In the genomic region with DNA sequence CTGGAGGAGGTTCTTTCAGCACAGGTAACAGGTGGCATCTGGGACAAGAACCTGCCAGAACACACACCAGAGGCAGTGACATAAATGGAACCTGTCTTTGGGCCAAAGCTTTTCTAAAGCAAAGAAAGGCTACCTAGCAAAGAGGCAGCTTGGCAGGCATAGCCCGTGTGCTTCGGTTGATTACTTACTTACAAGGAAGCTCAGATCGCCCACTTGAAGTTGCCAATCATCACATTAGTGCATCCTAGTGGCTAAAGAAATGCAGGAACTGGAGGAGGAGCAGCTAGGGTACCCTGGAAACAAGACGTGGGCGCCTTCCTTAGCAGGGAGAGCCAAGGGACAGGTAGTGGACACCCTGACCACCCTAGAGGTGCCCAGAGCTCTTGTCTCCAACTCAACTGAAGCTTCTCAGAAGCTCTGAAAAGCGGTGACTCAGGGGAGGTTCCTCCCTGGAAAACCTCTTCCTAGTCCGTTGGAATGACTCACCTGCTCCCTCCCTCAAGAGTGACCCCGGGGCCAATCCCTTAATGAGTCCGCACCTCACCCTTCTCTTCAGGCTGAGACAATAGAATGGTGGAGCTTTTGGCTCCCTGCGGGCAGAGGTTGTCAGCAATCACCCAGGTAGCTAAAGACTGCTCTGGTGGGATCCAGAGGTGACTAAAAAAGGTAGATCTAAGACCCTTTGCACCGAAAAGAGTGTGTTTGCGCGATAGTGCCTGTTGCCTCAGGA, we compare ENCODE assay signal across 8 mouse cellular contexts. TPM values are rescaled to one million over a fixed set of nuclear protein-coding genes. Genes with fewer than 3 reads are reported as not detected.
DNase-seq lines count a peak whose midpoint lies in the region; ATAC-seq lines count a peak whose summit lies in the region.

No protein-coding gene starts in this region.

- no peaks in the 10 kb centered on the region for H3K9me3 ChIP-seq in heart, embryonic 15.5 days (replicated peaks)
- no peaks in the 10 kb centered on the region for H3K9me3 ChIP-seq in hindbrain, embryonic 12.5 days (replicated peaks)
- no peaks in the 10 kb centered on the region for H3K9me3 ChIP-seq in limb, embryonic 13.5 days
- H3K9me3 ChIP-seq in neural tube, embryonic 13.5 days = no peaks in the 10 kb centered on the region

- no peak overlapping the region for H3K27ac ChIP-seq in heart, embryonic 15.5 days
- no peak overlapping the region for H3K27ac ChIP-seq in hindbrain, embryonic 12.5 days
- no peak overlapping the region for H3K27ac ChIP-seq in limb, embryonic 13.5 days
- no peak overlapping the region for H3K27ac ChIP-seq in neural tube, embryonic 13.5 days (replicated peaks)

- WGBS in heart, embryonic 15.5 days = 29% methylated on average over 13 of the region's 13 CpGs
- 23% methylated on average over 13 of the region's 13 CpGs for WGBS in hindbrain, embryonic 12.5 days
- 26% methylated on average over 13 of the region's 13 CpGs for WGBS in limb, embryonic 13.5 days
- 31% methylated on average over 13 of the region's 13 CpGs for WGBS in neural tube, embryonic 13.5 days

- H3K4me2 ChIP-seq in heart, embryonic 15.5 days = peak overlapping the region; percentile 100; the same call in 1 of the 2 replicates
- peak overlapping the region; percentile 100 for H3K4me2 ChIP-seq in hindbrain, embryonic 12.5 days (replicated peaks)
- peak overlapping the region; percentile 98 for H3K4me2 ChIP-seq in limb, embryonic 13.5 days (replicated peaks)
- H3K4me2 ChIP-seq in neural tube, embryonic 13.5 days = peak overlapping the region; percentile 100

- H3K4me1 ChIP-seq in heart, embryonic 15.5 days (replicated peaks) = peaks cover 16% of the 10 kb centered on the region
- H3K4me1 ChIP-seq in hindbrain, embryonic 12.5 days = peaks cover 16% of the 10 kb centered on the region
- H3K4me1 ChIP-seq in limb, embryonic 13.5 days = peaks cover 10% of the 10 kb centered on the region; the same call in 1 of the 2 replicates
- H3K4me1 ChIP-seq in neural tube, embryonic 13.5 days (replicated peaks) = peaks cover 18% of the 10 kb centered on the region

- peaks cover 9% of the 10 kb centered on the region for H3K27me3 ChIP-seq in heart, embryonic 15.5 days
- peaks cover 10% of the 10 kb centered on the region; the same call in 1 of the 2 replicates for H3K27me3 ChIP-seq in hindbrain, embryonic 12.5 days
- peaks cover 4% of the 10 kb centered on the region; the same call in 1 of the 2 replicates for H3K27me3 ChIP-seq in limb, embryonic 13.5 days
- H3K27me3 ChIP-seq in neural tube, embryonic 13.5 days = peaks cover 10% of the 10 kb centered on the region

- no peak for DNase-seq in heart, adult 8-10 months (ENCODE audit: low spot score)
- DNase-seq in thymus, postnatal 4 days = no peak
- no peak for DNase-seq in layer of hippocampus, postnatal 14 days (ENCODE audit: low spot score in 2 of 2)
- DNase-seq in left cerebral cortex, adult 11 months (ENCODE audit: low spot score) = no peak

- no peak overlapping the region for H3K9ac ChIP-seq in heart, embryonic 15.5 days
- H3K9ac ChIP-seq in hindbrain, embryonic 12.5 days = no peak overlapping the region
- H3K9ac ChIP-seq in limb, embryonic 13.5 days = no peak overlapping the region
- H3K9ac ChIP-seq in neural tube, embryonic 13.5 days = 0 out of 2 replicates have a peak overlapping the region, but pooled peaks have one; percentile 92

- H3K4me3 ChIP-seq in heart, embryonic 15.5 days = peak overlapping the region; percentile 87; the same call in 1 of the 2 replicates
- 0 out of 2 replicates have a peak overlapping the region, but pooled peaks have one; percentile 90 for H3K4me3 ChIP-seq in hindbrain, embryonic 12.5 days
- H3K4me3 ChIP-seq in limb, embryonic 13.5 days = peak overlapping the region; percentile 97; the same call in 1 of the 2 replicates
- peak overlapping the region; percentile 64 for H3K4me3 ChIP-seq in neural tube, embryonic 13.5 days

- peaks cover 7% of the 10 kb centered on the region; the same call in 1 of the 2 replicates for H3K36me3 ChIP-seq in heart, embryonic 15.5 days
- no peaks in the 10 kb centered on the region; the same call in 1 of the 2 replicates for H3K36me3 ChIP-seq in hindbrain, embryonic 12.5 days
- H3K36me3 ChIP-seq in limb, embryonic 13.5 days = peaks cover 14% of the 10 kb centered on the region
- H3K36me3 ChIP-seq in neural tube, embryonic 13.5 days = peaks cover 14% of the 10 kb centered on the region

- ATAC-seq in heart, embryonic 15.5 days (replicated peaks; ENCODE audit: insufficient number of reproducible peaks, insufficient read depth, low FRiP score, low read depth) = no peak
- ATAC-seq in hindbrain, embryonic 12.5 days (ENCODE audit: low FRiP score) = no peak
- no peak for ATAC-seq in limb, embryonic 13.5 days (ENCODE audit: low FRiP score, low read depth)
- ATAC-seq in neural tube, embryonic 13.5 days (ENCODE audit: low read depth) = no peak

RNA-seq across cellular contexts. Expression of gene Helz, which starts 1.8 kb away (rescaled TPM):
- 11.7 and 16.2 TPM in 2 replicates for polyA plus RNA-seq in heart, embryonic 15.5 days (2015; fragmentation: Nextera tagmentation; extraction: Ambion mirVana)
- total RNA-seq in heart, adult 8-10 months (2022) = 10 to 100 TPM; 25.1 to 29.3 (median 26.2) TPM
- 21.4 and 22.6 TPM in 2 replicates for polyA plus RNA-seq in hindbrain, embryonic 12.5 days (2016; fragmentation: Nextera tagmentation; extraction: Ambion mirVana)
- polyA plus RNA-seq in limb, embryonic 13.5 days (2015; fragmentation: Nextera tagmentation; extraction: Ambion mirVana) = 19.2 and 22.0 TPM in 2 replicates
- polyA plus RNA-seq in neural tube, embryonic 13.5 days (2015; fragmentation: Nextera tagmentation; extraction: Ambion mirVana) = 15.7 and 19.8 TPM in 2 replicates
- 10 to 100 TPM; 36.6 to 41.4 TPM for total RNA-seq in layer of hippocampus, postnatal 14 days (2021)
